Mouse (Mus musculus) megakaryocyte, embryonic 14.5 days (primary cell): ENCODE measurements around the gene Grik3. TPM values are rescaled to one million over a fixed set of nuclear protein-coding genes. Genes with fewer than 3 reads are reported as not detected.

ENCODE experiments used
- H3K27me3 ChIP-seq: replicated peaks from 2 replicates; pipeline ENCODE3; 2012; ENCODE audit warnings: inconsistent platforms
- H3K36me3 ChIP-seq: replicated peaks from 2 replicates; pipeline ENCODE3; 2012; ENCODE audit warnings: low read length, inconsistent platforms, mixed read lengths
- H3K4me1 ChIP-seq: 2 replicates; pipeline ENCODE4 v1.6.1; 2012; ENCODE audit warnings: inconsistent platforms
- H3K4me3 ChIP-seq: replicated peaks from 2 replicates; pipeline ENCODE3; 2012; ENCODE audit warnings: moderate library complexity, mild to moderate bottlenecking, inconsistent platforms
- H3K9me3 ChIP-seq: 2 replicates; pipeline ENCODE4 v1.6.1; 2012; ENCODE audit warnings: inconsistent platforms
- FLI1 ChIP-seq: IDR thresholded peaks from 2 replicates; pipeline ENCODE4 v1.6.1; 2012; ENCODE audit warnings: low read length, inconsistent platforms, mixed read lengths
- GATA1 ChIP-seq: IDR thresholded peaks from 3 replicates; pipeline ENCODE4 v1.6.1; 2012; ENCODE audit warnings: mixed read lengths, low read length, inconsistent platforms, borderline replicate concordance
- polyA plus RNA-seq: library from polyadenylated mRNA; stranded (reverse); fragments of >175 nt; gene quantifications from 2 replicates; pipeline ENCODE4 v1.2.3, GENCODE M21; 2012; ENCODE audit warnings: low replicate concordance; ENCODE audit not compliant: insufficient read depth

Grik3 gene
- polyA plus RNA-seq, 1 experiment = not detected

GRCm38 (mm10) chr4:125583935-125584334 lies 93.4 kb downstream of the Grik3 start:
- H3K4me3 ChIP-seq = no peak overlapping the region
- no peaks in the 10 kb centered on the region for H3K4me1 ChIP-seq
- H3K36me3 ChIP-seq = no peaks in the 10 kb centered on the region
- no peaks in the 10 kb centered on the region for H3K9me3 ChIP-seq
- H3K27me3 ChIP-seq = peaks cover 7% of the 10 kb centered on the region
- TF ChIP-seq FLI1 = no peak
- TF ChIP-seq GATA1 = no peak

- no peaks in the 10 kb centered on the region for H3K9me3 ChIP-seq
Observed at GRCm38 (mm10) chr4:125584676-125585075, 94.2 kb downstream of the Grik3 start.

GRCm38 (mm10) chr4:125587577-125587976 lies 97.1 kb downstream of the Grik3 start:
- Histone ChIP-seq H3K4me3 (no peak overlapping the region), H3K4me1 (no peaks in the 10 kb centered on the region), H3K27me3 (peaks cover 22% of the 10 kb centered on the region), H3K36me3 (no peaks in the 10 kb centered on the region), H3K9me3 (no peaks in the 10 kb centered on the region)
- TF ChIP-seq FLI1 (no peak), GATA1 (no peak)

More at GRCm38 (mm10) chr4:125584676-125585075, 94.2 kb downstream of the Grik3 start:
- Histone ChIP-seq H3K27me3 (peaks cover 10% of the 10 kb centered on the region), H3K36me3 (no peaks in the 10 kb centered on the region), H3K4me3 (no peak overlapping the region), H3K4me1 (no peaks in the 10 kb centered on the region)
- TF ChIP-seq FLI1 = no peak
- no peak for TF ChIP-seq GATA1

- H3K9me3 ChIP-seq = no peaks in the 10 kb centered on the region
- no peak overlapping the region for H3K4me3 ChIP-seq
- peaks cover 20% of the 10 kb centered on the region for H3K27me3 ChIP-seq
- H3K4me1 ChIP-seq = no peaks in the 10 kb centered on the region
- no peak for TF ChIP-seq GATA1
- TF ChIP-seq FLI1 = no peak
- H3K36me3 ChIP-seq = no peaks in the 10 kb centered on the region
Observed at GRCm38 (mm10) chr4:125590241-125590919, 99.9 kb downstream of the Grik3 start.

- TF ChIP-seq FLI1 (no peak), GATA1 (no peak)
- H3K4me3 ChIP-seq = no peak overlapping the region
- H3K4me1 ChIP-seq = no peaks in the 10 kb centered on the region
- H3K27me3 ChIP-seq = peaks cover 28% of the 10 kb centered on the region
- H3K9me3 ChIP-seq = no peaks in the 10 kb centered on the region
- no peaks in the 10 kb centered on the region for H3K36me3 ChIP-seq
Observed at GRCm38 (mm10) chr4:125592663-125593062, 102.2 kb downstream of the Grik3 start.

- peaks cover 23% of the 10 kb centered on the region for H3K27me3 ChIP-seq
- no peaks in the 10 kb centered on the region for H3K4me1 ChIP-seq
- H3K9me3 ChIP-seq = no peaks in the 10 kb centered on the region
- TF ChIP-seq GATA1 (no peak), FLI1 (no peak)
- no peaks in the 10 kb centered on the region for H3K36me3 ChIP-seq
- no peak overlapping the region for H3K4me3 ChIP-seq
Observed at GRCm38 (mm10) chr4:125595011-125595410, 104.5 kb downstream of the Grik3 start.

- Histone ChIP-seq H3K9me3 (peaks cover 5% of the 10 kb centered on the region; the same call in 1 of the 2 replicates), H3K4me1 (no peaks in the 10 kb centered on the region)
- TF ChIP-seq GATA1 = no peak
- TF ChIP-seq FLI1 = no peak
Observed at GRCm38 (mm10) chr4:125598677-125599076, 108.2 kb downstream of the Grik3 start.

GRCm38 (mm10) chr4:125599510-125600005 lies 109.1 kb downstream of the Grik3 start:
- Histone ChIP-seq H3K36me3 (no peaks in the 10 kb centered on the region), H3K4me1 (no peaks in the 10 kb centered on the region), H3K4me3 (no peak overlapping the region), H3K9me3 (peaks cover 5% of the 10 kb centered on the region; the same call in 1 of the 2 replicates), H3K27me3 (peaks cover 17% of the 10 kb centered on the region)
- TF ChIP-seq FLI1 = no peak
- TF ChIP-seq GATA1 = no peak

More at GRCm38 (mm10) chr4:125598677-125599076, 108.2 kb downstream of the Grik3 start:
- H3K27me3 ChIP-seq = peaks cover 17% of the 10 kb centered on the region
- H3K4me3 ChIP-seq = no peak overlapping the region
- no peaks in the 10 kb centered on the region for H3K36me3 ChIP-seq

- Histone ChIP-seq H3K9me3 (peaks cover 5% of the 10 kb centered on the region; the same call in 1 of the 2 replicates), H3K4me1 (no peaks in the 10 kb centered on the region), H3K27me3 (peaks cover 16% of the 10 kb centered on the region), H3K36me3 (no peaks in the 10 kb centered on the region), H3K4me3 (no peak overlapping the region)
- TF ChIP-seq GATA1 (no peak), FLI1 (no peak)
Observed at GRCm38 (mm10) chr4:125600642-125601041, 110.1 kb downstream of the Grik3 start.

- Histone ChIP-seq H3K36me3 (no peaks in the 10 kb centered on the region), H3K9me3 (peaks cover 5% of the 10 kb centered on the region; the same call in 1 of the 2 replicates), H3K27me3 (peaks cover 11% of the 10 kb centered on the region), H3K4me3 (no peak overlapping the region), H3K4me1 (no peaks in the 10 kb centered on the region)
- TF ChIP-seq FLI1 (no peak), GATA1 (no peak)
Observed at GRCm38 (mm10) chr4:125601301-125601700, 110.8 kb downstream of the Grik3 start.
